Mouse (Mus musculus) C2C12 (cell line): ENCODE data around the gene Cipc. TPM values are rescaled to one million over a fixed set of nuclear protein-coding genes. Genes with fewer than 3 reads are reported as not detected.

ENCODE experiments used
- H3K27me3 ChIP-seq: one replicate; pipeline ENCODE4 v1.6.1; 2011; ENCODE audit not compliant: control insufficient read depth, insufficient read depth, insufficient read length
- H3K36me3 ChIP-seq: one replicate; pipeline ENCODE4 v1.6.1; 2011; ENCODE audit not compliant: control insufficient read depth, insufficient read depth
- H3K4me3 ChIP-seq: one replicate; pipeline ENCODE4 v1.5.1; 2011; ENCODE audit warnings: mild to moderate bottlenecking, control low read depth; ENCODE audit not compliant: poor library complexity, insufficient read depth, severe bottlenecking
- H3K79me2 ChIP-seq: one replicate; pipeline ENCODE4 v1.6.1; 2011; ENCODE audit not compliant: control insufficient read depth, insufficient read depth
- H3K79me3 ChIP-seq: one replicate; pipeline ENCODE4 v1.6.1; 2011; ENCODE audit warnings: low read depth, control low read depth
- H3ac ChIP-seq: one replicate; pipeline ENCODE3; 2011; ENCODE audit warnings: low read depth; ENCODE audit not compliant: control insufficient read depth, insufficient read length
- CEBPB ChIP-seq: IDR thresholded peaks from one replicate; pipeline ENCODE4 v1.6.1; 2011; ENCODE audit warnings: low read depth, mild to moderate bottlenecking, control low read depth, moderate library complexity
- CTCF ChIP-seq: IDR thresholded peaks from one replicate; pipeline ENCODE4 v1.5.1; 2011; ENCODE audit not compliant: control insufficient read depth, insufficient read depth, insufficient read length
- FOSL1 ChIP-seq: IDR thresholded peaks from one replicate; pipeline ENCODE4 v1.8.0; 2011; ENCODE audit warnings: mild to moderate bottlenecking, low read length; ENCODE audit not compliant: poor library complexity, insufficient read depth, severe bottlenecking
- MAX ChIP-seq: IDR thresholded peaks from one replicate; pipeline ENCODE4 v1.6.1; 2011; ENCODE audit warnings: mild to moderate bottlenecking, control low read depth
- MYOD1 ChIP-seq: IDR thresholded peaks from one replicate; pipeline ENCODE4 v1.6.1; 2011; ENCODE audit warnings: low read depth; ENCODE audit not compliant: control insufficient read depth, insufficient read length
- MYOG ChIP-seq: IDR thresholded peaks from one replicate; pipeline ENCODE4 v1.6.1; 2011; ENCODE audit not compliant: control insufficient read depth, insufficient read length; ENCODE audit errors: extremely low read depth
- USF1 ChIP-seq: IDR thresholded peaks from one replicate; pipeline ENCODE4 v1.6.1; 2011; ENCODE audit warnings: low read depth, mild to moderate bottlenecking, control low read depth, moderate library complexity
- polyA plus RNA-seq: library from polyadenylated mRNA; unstranded; fragments of >200 nt; fragmentation: generic; extraction: Trizol; gene quantifications from one replicate; pipeline ENCODE4 v1.2.1, GENCODE M21; 2012; ENCODE audit warnings: missing spikeins

Gene Cipc
- polyA plus RNA-seq, 1 experiment, result 12.0 TPM

- Histone ChIP-seq H3K36me3 (no peaks in the 10 kb centered on the region), H3K27me3 (no peaks in the 10 kb centered on the region), H3K79me3 (peaks cover 14% of the 10 kb centered on the region), H3ac (no peak overlapping the region), H3K4me3 (no peak overlapping the region), H3K79me2 (peaks cover 29% of the 10 kb centered on the region)
- TF ChIP-seq MAX, result no peak
Measured at GRCm38 (mm10) chr12:86945126-86945525, 1.7 kb upstream of the Cipc start.

GRCm38 (mm10) chr12:86946301-86946781 lies 502 bp upstream of the Cipc start:
- Histone ChIP-seq H3K79me3 (peaks cover 26% of the 10 kb centered on the region), H3K27me3 (no peaks in the 10 kb centered on the region), H3K4me3 (peak overlapping the region; percentile 77), H3K79me2 (peaks cover 41% of the 10 kb centered on the region), H3K36me3 (peaks cover 3% of the 10 kb centered on the region), H3ac (peak overlapping the region; percentile 65)
- TF ChIP-seq USF1 (no peak), CTCF (no peak), FOSL1 (no peak), MYOD1 (no peak), MAX (no peak), MYOG (no peak)

GRCm38 (mm10) chr12:86947681-86948401 lies 998 bp downstream of the Cipc start:
- Histone ChIP-seq H3K79me2 (peaks cover 56% of the 10 kb centered on the region), H3K4me3 (peak overlapping the region; percentile 77), H3K36me3 (peaks cover 7% of the 10 kb centered on the region), H3ac (peak overlapping the region; percentile 70), H3K27me3 (no peaks in the 10 kb centered on the region), H3K79me3 (peaks cover 29% of the 10 kb centered on the region)
- no peak for TF ChIP-seq MAX

GRCm38 (mm10) chr12:86948627-86949026 lies 1.8 kb downstream of the Cipc start:
- no peak overlapping the region for H3K4me3 ChIP-seq
- no peak overlapping the region for H3ac ChIP-seq
- no peaks in the 10 kb centered on the region for H3K27me3 ChIP-seq
- peaks cover 29% of the 10 kb centered on the region for H3K79me3 ChIP-seq
- peaks cover 56% of the 10 kb centered on the region for H3K79me2 ChIP-seq
- peaks cover 14% of the 10 kb centered on the region for H3K36me3 ChIP-seq
- TF ChIP-seq MAX, result peak; percentile 93
- no peak for TF ChIP-seq CTCF
- TF ChIP-seq USF1, result peak; percentile 73
- TF ChIP-seq MYOG, result no peak

GRCm38 (mm10) chr12:86949501-86949900 lies 2.7 kb downstream of the Cipc start:
- Histone ChIP-seq H3K4me3 (no peak overlapping the region), H3ac (no peak overlapping the region), H3K27me3 (no peaks in the 10 kb centered on the region), H3K79me2 (peaks cover 56% of the 10 kb centered on the region), H3K36me3 (peaks cover 23% of the 10 kb centered on the region), H3K79me3 (peaks cover 29% of the 10 kb centered on the region)
- no peak for TF ChIP-seq MAX
- TF ChIP-seq MYOG, result no peak
- no peak for TF ChIP-seq CTCF
- TF ChIP-seq MYOD1, result no peak

- Histone ChIP-seq H3K79me3 (peaks cover 29% of the 10 kb centered on the region), H3K27me3 (no peaks in the 10 kb centered on the region), H3ac (no peak overlapping the region), H3K36me3 (peaks cover 30% of the 10 kb centered on the region), H3K4me3 (no peak overlapping the region), H3K79me2 (peaks cover 56% of the 10 kb centered on the region)
- TF ChIP-seq MYOG, result no peak
- TF ChIP-seq MAX, result no peak
- no peak for TF ChIP-seq USF1
- TF ChIP-seq CEBPB, result no peak
- no peak for TF ChIP-seq CTCF
- TF ChIP-seq FOSL1, result no peak
- no peak for TF ChIP-seq MYOD1
Measured at GRCm38 (mm10) chr12:86950161-86950960, 3.5 kb downstream of the Cipc start.
